Mouse (Mus musculus) lung, postnatal 0 days (tissue): ENCODE results near the gene Stk35. TPM values are rescaled to one million over a fixed set of nuclear protein-coding genes. Genes with fewer than 3 reads are reported as not detected.
"Not testable (repeated sequence)": the region's sequence is repeated elsewhere in the genome, so short reads cannot be mapped to it uniquely, and the experiment has no call there.

Source experiments
- ATAC-seq: fragments of 200-750 bp; cut with Nextera tagmentation; 2 replicates; pipeline ENCODE4 v1.8.0; 2017; ENCODE audit warnings: moderate library complexity
- DNase-seq: peaks from one replicate; pipeline ENCODE4 v3.0.0-alpha.2; 2016; ENCODE audit warnings: low spot score
- H3K27ac ChIP-seq: fragments of 300-500 bp; sonication (generic); 2 replicates; pipeline ENCODE4 v1.5.1; 2014; ENCODE audit warnings: antibody characterized with exemption, mild to moderate bottlenecking, low read length, mixed read lengths
- H3K27me3 ChIP-seq: fragments of 300-500 bp; sonication (generic); replicated peaks from 2 replicates; pipeline ENCODE4 v1.6.1; 2014; ENCODE audit warnings: low read length, mixed read lengths; ENCODE audit not compliant: insufficient read depth
- H3K36me3 ChIP-seq: fragments of 300-500 bp; sonication (generic); 2 replicates; pipeline ENCODE4 v1.6.1; 2014; ENCODE audit warnings: low read length, mixed read lengths; ENCODE audit not compliant: insufficient read depth
- H3K4me1 ChIP-seq: fragments of 300-500 bp; sonication (generic); 2 replicates; pipeline ENCODE4 v1.6.1; 2014; ENCODE audit warnings: antibody characterized with exemption, low read depth, low read length, mixed read lengths; ENCODE audit not compliant: insufficient read depth
- H3K4me2 ChIP-seq: fragments of 300-500 bp; sonication (generic); replicated peaks from 2 replicates; pipeline ENCODE4 v1.6.1; 2014; ENCODE audit warnings: low read depth, mild to moderate bottlenecking, low read length, moderate library complexity, mixed read lengths
- H3K4me3 ChIP-seq: fragments of 300-500 bp; sonication (generic); 2 replicates; pipeline ENCODE4 v1.5.1; 2014; ENCODE audit warnings: low read depth, low read length
- H3K9ac ChIP-seq: fragments of 300-500 bp; sonication (generic); replicated peaks from 2 replicates; pipeline ENCODE4 v1.6.1; 2014; ENCODE audit warnings: low read depth, mild to moderate bottlenecking
- H3K9me3 ChIP-seq: fragments of 300-500 bp; sonication (generic); 2 replicates; pipeline ENCODE4 v1.6.1; 2016; ENCODE audit warnings: low read length, mixed read lengths
- CTCF ChIP-seq: IDR thresholded peaks from 2 replicates; pipeline ENCODE4 v1.5.1; 2016; ENCODE audit warnings: antibody characterized with exemption, mild to moderate bottlenecking
- EP300 ChIP-seq: IDR thresholded peaks from 2 replicates; pipeline ENCODE4 v1.6.1; 2016; ENCODE audit warnings: antibody characterized with exemption, mild to moderate bottlenecking, control low read depth
- WGBS: fragments of 180-500 bp; shearing (Covaris S2); extraction: QIAGEN DNeasy Blood & Tissue Kit; methylation state at CpG from one replicate; pipeline ENCODE4 v1.1.7; 2014; 5-methylcytosine and 5-hydroxymethylcytosine counted together
- polyA plus RNA-seq: library from polyadenylated mRNA; unstranded; fragments of >200 nt; fragmentation: Nextera tagmentation; extraction: Ambion mirVana; gene quantifications from 2 replicates; pipeline ENCODE4 v1.2.1, GENCODE M21; 2015

Gene Stk35
- polyA plus RNA-seq, 1 experiment from 2014 or later = 5.4 TPM

DNA sequence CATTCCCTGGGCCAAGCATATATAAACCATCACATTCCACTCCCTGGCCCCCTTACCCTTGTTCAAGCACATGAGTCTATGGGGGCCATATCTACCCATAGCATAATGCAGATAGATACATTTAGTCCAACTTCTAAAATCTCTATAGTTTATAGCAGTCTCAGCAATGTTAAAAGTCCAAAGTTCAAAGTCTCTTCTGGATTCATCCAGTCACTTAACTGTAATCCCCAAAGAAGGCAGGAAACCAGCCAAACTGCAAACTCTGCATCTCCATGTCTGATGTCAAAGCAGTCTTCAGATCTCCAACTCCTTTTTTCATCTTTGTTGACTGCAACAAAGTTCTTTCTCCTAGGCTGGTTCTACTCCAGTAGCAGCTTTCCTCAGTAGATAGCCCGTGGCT is 38.0 kb downstream of the Stk35 start:
- no peak overlapping the region for H3K4me2 ChIP-seq
- no peak overlapping the region for H3K4me3 ChIP-seq
- no peaks in the 10 kb centered on the region for H3K4me1 ChIP-seq
- no peak overlapping the region for H3K27ac ChIP-seq
- H3K36me3 ChIP-seq = no peaks in the 10 kb centered on the region
- ATAC-seq = no peak
- no peak for TF ChIP-seq EP300
- no peak for TF ChIP-seq CTCF
- H3K9me3 ChIP-seq = no peaks in the 10 kb centered on the region
- no peaks in the 10 kb centered on the region for H3K27me3 ChIP-seq
- H3K9ac ChIP-seq = no peak overlapping the region
- no peak for DNase-seq
- 88% methylated on average over 1 of the region's 1 CpGs for WGBS

DNA sequence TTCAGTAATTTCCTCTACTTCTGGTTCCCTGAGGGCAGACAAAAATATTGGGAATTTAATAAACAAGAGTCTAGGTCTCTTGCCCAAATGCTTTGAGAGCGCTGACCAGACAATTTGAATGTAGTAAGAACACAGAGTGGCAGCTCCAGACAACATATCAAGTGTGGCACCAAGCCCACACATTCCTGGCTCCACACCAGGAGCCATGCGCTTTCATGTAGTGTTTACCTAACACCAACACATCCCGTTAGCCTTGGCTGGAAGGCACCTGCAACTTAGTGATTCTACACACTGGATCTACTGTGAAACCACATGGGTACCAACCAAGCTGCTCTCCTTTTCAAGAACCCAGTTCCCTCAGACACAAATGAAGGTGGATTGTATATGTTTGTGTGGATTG is 45.5 kb downstream of the Stk35 start:
- no peak for DNase-seq
- no peak overlapping the region for H3K4me2 ChIP-seq
- H3K9ac ChIP-seq = no peak overlapping the region
- no peaks in the 10 kb centered on the region for H3K4me1 ChIP-seq
- 40% methylated on average over 3 of the region's 3 CpGs for WGBS
- H3K4me3 ChIP-seq = no peak overlapping the region
- ATAC-seq = no peak
- H3K9me3 ChIP-seq = no peaks in the 10 kb centered on the region
- no peak for TF ChIP-seq EP300
- no peak for TF ChIP-seq CTCF
- no peak overlapping the region for H3K27ac ChIP-seq
- no peaks in the 10 kb centered on the region for H3K27me3 ChIP-seq
- no peaks in the 10 kb centered on the region for H3K36me3 ChIP-seq

DNA sequence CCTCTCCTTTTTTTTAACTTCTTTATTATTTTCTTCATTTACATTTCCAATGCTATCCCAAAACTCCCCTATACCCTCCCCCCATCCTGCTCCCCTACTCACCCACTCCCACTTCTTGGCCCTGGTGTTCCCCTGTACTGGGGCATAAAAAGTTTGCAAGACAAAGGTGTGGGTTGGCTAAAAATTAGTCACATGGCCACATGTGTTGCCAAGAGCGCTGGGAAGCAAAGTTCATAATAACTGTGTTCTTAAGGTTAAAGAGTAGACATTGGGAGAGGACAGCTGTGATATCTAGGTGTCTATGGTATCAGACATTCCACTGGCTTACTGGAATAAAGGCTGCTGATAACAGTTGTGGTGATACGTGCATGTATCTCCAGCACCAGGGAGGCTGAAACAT is 46.2 kb downstream of the Stk35 start:
- no peak for ATAC-seq
- no peak overlapping the region for H3K4me3 ChIP-seq
- TF ChIP-seq CTCF (no peak), EP300 (no peak)
- H3K4me1 ChIP-seq = no peaks in the 10 kb centered on the region
- WGBS = 83% methylated on average over 2 of the region's 2 CpGs
- no peak overlapping the region for H3K9ac ChIP-seq
- DNase-seq = no peak
- H3K27ac ChIP-seq = no peak overlapping the region
- no peak overlapping the region for H3K4me2 ChIP-seq
- H3K36me3 ChIP-seq = no peaks in the 10 kb centered on the region
- no peaks in the 10 kb centered on the region for H3K27me3 ChIP-seq
- no peaks in the 10 kb centered on the region for H3K9me3 ChIP-seq

DNA sequence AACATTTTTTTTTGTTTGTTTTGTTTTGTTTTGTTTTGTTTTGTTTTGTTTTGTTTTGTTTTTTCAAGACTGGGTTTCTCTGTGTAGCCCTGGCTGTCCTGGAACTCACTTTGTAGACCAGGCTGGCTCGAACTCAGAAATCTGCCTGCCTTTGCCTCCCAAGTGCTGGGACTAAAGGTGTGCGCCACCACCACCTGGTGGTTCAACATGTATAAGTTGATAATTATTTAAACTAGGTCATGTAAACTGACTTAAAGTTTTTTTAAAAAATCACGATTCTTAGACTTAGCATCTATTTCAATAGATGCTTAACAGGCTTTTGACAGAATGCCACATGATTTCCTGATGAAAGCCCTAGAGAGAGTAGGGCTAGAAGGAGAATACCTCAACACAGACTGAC is 48.8 kb downstream of the Stk35 start:
- H3K36me3 ChIP-seq, H3K9ac ChIP-seq: not testable (repeated sequence)
- WGBS = 76% methylated on average over 3 of the region's 3 CpGs

DNA sequence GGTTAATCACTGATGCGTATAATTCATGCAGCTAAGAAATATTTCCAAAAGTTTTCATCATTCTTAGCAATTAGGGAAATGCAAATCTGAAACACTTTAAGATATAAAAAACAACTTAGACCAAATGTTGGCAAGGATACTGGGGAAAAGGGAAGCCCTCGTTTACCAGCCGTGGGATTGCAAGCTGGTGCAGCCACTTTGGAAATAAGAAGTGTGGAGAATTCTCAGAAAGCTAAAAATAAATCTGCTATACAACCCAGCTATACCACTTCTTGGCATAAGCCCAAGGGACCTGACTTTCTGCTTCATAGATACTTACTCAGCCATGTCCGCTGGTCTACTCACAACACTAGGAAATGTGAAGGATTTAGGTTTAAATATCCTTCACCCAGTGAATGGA is 51.2 kb downstream of the Stk35 start:
- Histone ChIP-seq H3K4me1 (no peaks in the 10 kb centered on the region), H3K9ac (no peak overlapping the region), H3K4me3 (no peak overlapping the region), H3K27ac (no peak overlapping the region), H3K36me3 (no peaks in the 10 kb centered on the region), H3K4me2 (no peak overlapping the region), H3K9me3 (no peaks in the 10 kb centered on the region), H3K27me3 (no peaks in the 10 kb centered on the region)
- ATAC-seq = no peak
- 56% methylated on average over 4 of the region's 4 CpGs for WGBS
- DNase-seq = no peak
- TF ChIP-seq EP300 (no peak), CTCF (no peak)

More for the DNA sequence above, 48.8 kb downstream of the Stk35 start:
- DNase-seq, H3K27me3 ChIP-seq, H3K4me3 ChIP-seq, H3K4me2 ChIP-seq, H3K4me1 ChIP-seq, H3K27ac ChIP-seq, ATAC-seq, H3K9me3 ChIP-seq: not testable (repeated sequence)
- TF ChIP-seq CTCF = peak; percentile 48

DNA sequence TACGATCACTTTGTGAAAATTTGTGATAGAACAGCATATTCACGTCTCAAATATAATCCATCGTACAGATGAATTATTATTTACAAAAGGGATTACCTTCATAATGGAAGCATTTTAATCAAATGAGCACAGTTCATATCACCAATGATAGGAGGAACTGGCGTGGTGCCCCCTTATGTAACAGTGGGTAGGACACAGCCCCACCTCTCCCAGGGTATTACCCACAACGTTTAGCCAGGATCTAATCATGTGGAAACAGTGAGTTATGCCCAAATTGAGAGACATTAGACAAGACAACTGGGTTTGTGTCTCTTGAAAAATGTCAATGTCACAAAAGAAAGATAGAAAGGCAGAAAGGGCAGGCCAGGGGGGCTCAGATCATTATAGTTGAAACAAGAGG is 62.9 kb downstream of the Stk35 start:
- Histone ChIP-seq H3K27me3 (no peaks in the 10 kb centered on the region), H3K4me1 (no peaks in the 10 kb centered on the region), H3K36me3 (no peaks in the 10 kb centered on the region), H3K27ac (no peak overlapping the region), H3K9me3 (no peaks in the 10 kb centered on the region), H3K4me3 (no peak overlapping the region), H3K9ac (no peak overlapping the region), H3K4me2 (no peak overlapping the region)
- no peak for TF ChIP-seq EP300
- no peak for TF ChIP-seq CTCF
- DNase-seq (no peak), ATAC-seq (no peak)
- 77% methylated on average over 5 of the region's 5 CpGs for WGBS

DNA sequence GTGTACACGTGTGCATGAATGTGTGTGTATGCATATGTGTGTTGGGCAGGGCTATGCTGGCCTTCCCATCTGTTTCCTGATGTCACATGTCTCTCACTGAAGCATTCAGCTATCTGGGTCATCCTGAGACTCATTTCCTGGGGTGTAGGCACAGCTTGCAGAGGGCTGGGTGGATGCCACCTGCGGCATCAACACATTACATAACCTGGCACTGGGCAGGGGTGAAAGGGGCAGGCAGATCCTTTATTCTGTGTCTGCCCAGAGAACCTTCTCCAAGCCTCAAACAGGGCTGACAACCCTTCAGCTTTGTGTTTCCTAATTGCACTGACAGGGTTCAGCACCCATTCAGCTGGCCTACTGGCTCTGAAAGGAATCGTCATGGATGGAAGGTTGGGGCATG is 64.6 kb downstream of the Stk35 start:
- ATAC-seq = no peak
- TF ChIP-seq CTCF (no peak), EP300 (no peak)
- H3K9me3 ChIP-seq = no peaks in the 10 kb centered on the region
- no peak overlapping the region for H3K4me3 ChIP-seq
- 68% methylated on average over 3 of the region's 3 CpGs for WGBS
- H3K27me3 ChIP-seq = no peaks in the 10 kb centered on the region
- no peaks in the 10 kb centered on the region for H3K4me1 ChIP-seq
- H3K27ac ChIP-seq = no peak overlapping the region
- H3K36me3 ChIP-seq = no peaks in the 10 kb centered on the region
- H3K9ac ChIP-seq = no peak overlapping the region
- H3K4me2 ChIP-seq = no peak overlapping the region
- DNase-seq = no peak
